Mouse (Mus musculus): ENCODE results near the gene Rln3.

Rln3 gene

GRCm38 (mm10) chr8:83995973-83996372, 48.8 kb downstream of the Rln3 start:
- DNase-seq (ENCODE audit: low spot score): no peak

- DNase-seq (ENCODE audit: low spot score): no peak
These were observed 50.8 kb downstream of the Rln3 start for GRCm38 (mm10) chr8:83994030-83994429.

Measured in ovary, postnatal 14 days (tissue).